Mouse (Mus musculus): ENCODE results near the gene Podxl2. TPM values are rescaled to one million over a fixed set of nuclear protein-coding genes. Genes with fewer than 3 reads are reported as not detected.
A peak's percentile ranks its signal among the peaks of the same experiment; 100 is the strongest.

The Podxl2 gene
- polyA plus RNA-seq, 1 experiment from 2014 or later, result 129 TPM

DNA sequence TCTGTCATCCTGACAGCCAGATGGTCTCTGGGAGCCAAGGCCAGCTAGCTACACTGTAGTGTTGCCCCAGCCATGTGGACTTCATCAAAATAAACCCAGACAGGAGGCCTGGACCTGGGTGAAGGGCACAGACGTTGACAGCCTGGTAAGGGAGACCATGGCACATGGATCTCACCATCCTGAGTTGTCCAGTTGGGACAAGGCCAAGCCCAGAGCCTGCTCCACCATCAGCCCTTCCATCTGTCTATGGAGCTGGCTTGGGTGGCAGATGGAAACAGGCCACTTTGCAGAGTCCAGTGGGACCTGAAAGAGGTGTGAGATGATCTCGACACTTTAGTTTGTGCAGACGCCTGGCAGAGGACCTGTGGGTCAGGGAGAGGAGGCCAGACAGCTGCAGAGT, 74.1 kb downstream of the Podxl2 start:
- no peaks in the 10 kb centered on the region for H3K27me3 ChIP-seq (ENCODE audit: control insufficient read depth, insufficient read depth, low read length)
- H3K4me1 ChIP-seq (ENCODE audit: control insufficient read depth, insufficient read depth, low read length), result no peaks in the 10 kb centered on the region
- H3K36me3 ChIP-seq (ENCODE audit: control insufficient read depth, insufficient read depth, low read length), result no peaks in the 10 kb centered on the region
- no peak overlapping the region for H3K4me2 ChIP-seq (ENCODE audit: low read depth)
- no peak overlapping the region for H3K9ac ChIP-seq (ENCODE audit: low read length)
- no peak overlapping the region for H3K27ac ChIP-seq (ENCODE audit: low read depth, low read length)
- 52% methylated on average over 3 of the region's 3 CpGs for WGBS
- no peak for ATAC-seq (ENCODE audit: insufficient read depth, low FRiP score, low TSS enrichment)
- DNase-seq (ENCODE audit: low spot score), result no peak
- H3K4me3 ChIP-seq (ENCODE audit: low read depth, low read length), result no peak overlapping the region
- no peaks in the 10 kb centered on the region for H3K9me3 ChIP-seq (ENCODE audit: control insufficient read depth, low read length)

DNA sequence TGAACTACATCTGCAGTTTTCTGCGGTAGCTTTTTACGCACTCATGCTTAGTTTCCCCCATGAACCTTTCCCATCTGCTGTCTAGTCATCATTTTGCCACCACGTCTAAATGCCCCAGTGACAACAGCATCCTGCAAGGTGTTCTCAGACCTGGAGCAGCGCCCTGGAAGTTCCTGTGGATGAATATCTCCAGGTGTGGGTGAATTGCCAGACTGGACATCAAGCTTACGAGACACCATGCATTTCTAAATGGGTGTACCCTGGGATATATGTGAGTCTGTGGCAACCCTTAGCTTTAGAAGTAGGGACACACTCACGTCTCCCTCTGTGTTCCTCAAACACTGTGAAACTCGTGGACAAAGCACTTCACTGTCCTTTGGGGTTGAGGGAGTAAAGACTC, 74.7 kb downstream of the Podxl2 start:
- Histone ChIP-seq H3K9ac (ENCODE audit: low read length) (no peak overlapping the region), H3K36me3 (ENCODE audit: control insufficient read depth, insufficient read depth, low read length) (no peaks in the 10 kb centered on the region), H3K4me3 (ENCODE audit: low read depth, low read length) (no peak overlapping the region), H3K4me2 (ENCODE audit: low read depth) (no peak overlapping the region), H3K9me3 (ENCODE audit: control insufficient read depth, low read length) (no peaks in the 10 kb centered on the region), H3K27me3 (ENCODE audit: control insufficient read depth, insufficient read depth, low read length) (no peaks in the 10 kb centered on the region), H3K4me1 (ENCODE audit: control insufficient read depth, insufficient read depth, low read length) (no peaks in the 10 kb centered on the region), H3K27ac (ENCODE audit: low read depth, low read length) (no peak overlapping the region)
- DNase-seq (ENCODE audit: low spot score) (no peak), ATAC-seq (ENCODE audit: insufficient read depth, low FRiP score, low TSS enrichment) (no peak)
- 84% methylated on average over 7 of the region's 7 CpGs for WGBS

DNA sequence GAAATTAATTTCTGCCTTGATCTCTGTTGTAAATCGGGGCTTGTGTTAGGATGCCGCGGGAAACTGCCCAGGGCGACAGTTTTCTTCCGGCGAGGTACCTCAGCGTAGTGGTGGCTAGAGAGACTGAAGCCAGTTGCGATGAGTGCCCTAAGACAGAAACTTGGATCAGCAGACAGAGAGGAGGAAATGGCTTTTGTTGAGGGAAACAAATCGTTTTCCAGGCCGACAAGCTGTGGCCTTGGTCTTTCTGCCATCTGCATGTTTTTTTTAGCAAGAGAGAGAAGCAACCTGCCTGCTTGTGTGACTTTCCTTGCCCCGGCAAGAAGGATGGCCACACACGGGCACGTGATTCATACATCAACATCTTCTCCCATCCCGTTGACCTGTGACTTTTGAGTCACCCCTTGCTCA, 80.3 kb downstream of the Podxl2 start:
- no peaks in the 10 kb centered on the region for H3K36me3 ChIP-seq (ENCODE audit: control insufficient read depth, insufficient read depth, low read length)
- no peak for DNase-seq (ENCODE audit: low spot score)
- no peak overlapping the region for H3K4me3 ChIP-seq (ENCODE audit: low read depth, low read length)
- 72% methylated on average over 14 of the region's 14 CpGs for WGBS
- no peaks in the 10 kb centered on the region for H3K27me3 ChIP-seq (ENCODE audit: control insufficient read depth, insufficient read depth, low read length)
- no peak overlapping the region for H3K4me2 ChIP-seq (ENCODE audit: low read depth)
- no peak overlapping the region for H3K9ac ChIP-seq (ENCODE audit: low read length)
- no peak for ATAC-seq (ENCODE audit: insufficient read depth, low FRiP score, low TSS enrichment)
- H3K9me3 ChIP-seq (ENCODE audit: control insufficient read depth, low read length), result no peaks in the 10 kb centered on the region
- no peak overlapping the region for H3K27ac ChIP-seq (ENCODE audit: low read depth, low read length)
- H3K4me1 ChIP-seq (ENCODE audit: control insufficient read depth, insufficient read depth, low read length), result peaks cover 8% of the 10 kb centered on the region; the same call in 1 of the 2 replicates

DNA sequence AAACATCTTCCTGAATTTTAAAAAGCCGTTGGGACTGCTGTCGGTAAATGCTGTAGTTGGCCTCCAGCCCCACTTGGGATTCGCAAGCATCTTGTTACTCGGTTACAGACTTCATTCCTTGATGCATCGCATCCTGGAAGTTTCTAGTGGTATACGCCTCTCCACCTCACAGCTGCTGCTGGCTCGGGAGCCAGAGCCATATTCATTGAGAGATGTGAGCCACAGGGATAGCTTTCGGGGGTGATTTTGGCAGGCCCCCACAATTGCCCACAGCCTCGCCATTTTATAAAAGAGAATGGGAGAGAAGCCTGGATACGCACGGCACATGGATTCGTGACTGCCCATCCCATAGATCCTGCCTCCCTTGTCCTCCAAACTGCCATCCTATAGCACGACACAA, 81.0 kb downstream of the Podxl2 start:
- WGBS, result 85% methylated on average over 13 of the region's 13 CpGs
- Histone ChIP-seq H3K4me3 (ENCODE audit: low read depth, low read length) (no peak overlapping the region), H3K9me3 (ENCODE audit: control insufficient read depth, low read length) (no peaks in the 10 kb centered on the region), H3K9ac (ENCODE audit: low read length) (no peak overlapping the region), H3K4me2 (ENCODE audit: low read depth) (no peak overlapping the region), H3K27ac (ENCODE audit: low read depth, low read length) (no peak overlapping the region), H3K36me3 (ENCODE audit: control insufficient read depth, insufficient read depth, low read length) (no peaks in the 10 kb centered on the region), H3K4me1 (ENCODE audit: control insufficient read depth, insufficient read depth, low read length) (peaks cover 8% of the 10 kb centered on the region; the same call in 1 of the 2 replicates), H3K27me3 (ENCODE audit: control insufficient read depth, insufficient read depth, low read length) (no peaks in the 10 kb centered on the region)
- no peak for ATAC-seq (ENCODE audit: insufficient read depth, low FRiP score, low TSS enrichment)
- DNase-seq (ENCODE audit: low spot score), result no peak

DNA sequence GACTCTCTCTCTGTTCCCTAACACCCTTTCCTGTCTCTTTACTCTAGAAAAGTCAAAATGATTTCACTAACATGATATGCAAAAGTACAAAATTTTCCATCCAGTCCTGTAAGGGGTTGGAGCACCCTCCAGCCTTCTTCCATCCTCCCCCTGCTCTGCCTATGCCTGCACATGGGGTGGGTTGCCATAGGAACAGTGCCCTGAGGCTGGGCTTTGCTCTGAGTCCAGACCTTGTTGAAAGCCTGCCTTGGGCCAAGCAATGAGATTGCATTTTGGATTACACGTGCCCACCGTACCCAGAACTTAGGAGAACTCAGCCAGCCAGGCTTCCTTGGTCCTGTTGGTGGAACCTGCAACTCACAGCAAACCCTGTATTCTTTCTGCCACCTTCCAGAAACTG, 81.6 kb downstream of the Podxl2 start:
- peaks cover 10% of the 10 kb centered on the region; the same call in 1 of the 2 replicates for H3K4me1 ChIP-seq (ENCODE audit: control insufficient read depth, insufficient read depth, low read length)
- no peak for ATAC-seq (ENCODE audit: insufficient read depth, low FRiP score, low TSS enrichment)

More for the DNA sequence above, 81.6 kb downstream of the Podxl2 start:
- no peak overlapping the region for H3K27ac ChIP-seq (ENCODE audit: low read depth, low read length)
- no peaks in the 10 kb centered on the region for H3K27me3 ChIP-seq (ENCODE audit: control insufficient read depth, insufficient read depth, low read length)
- no peaks in the 10 kb centered on the region for H3K36me3 ChIP-seq (ENCODE audit: control insufficient read depth, insufficient read depth, low read length)
- DNase-seq (ENCODE audit: low spot score), result peak; percentile 46
- no peak overlapping the region for H3K4me2 ChIP-seq (ENCODE audit: low read depth)
- H3K9ac ChIP-seq (ENCODE audit: low read length), result no peak overlapping the region
- H3K9me3 ChIP-seq (ENCODE audit: control insufficient read depth, low read length), result no peaks in the 10 kb centered on the region
- no peak overlapping the region for H3K4me3 ChIP-seq (ENCODE audit: low read depth, low read length)
- WGBS, result 75% methylated on average over 2 of the region's 2 CpGs

Other genes with a start within 250 kb of the Podxl2 start
- not detected in 2 replicates for gene Kbtbd12, start 237.1 kb downstream of the Podxl2 start, polyA plus RNA-seq (2014; fragmentation: Nextera tagmentation; extraction: Ambion mirVana)
- 8.5 and 8.6 TPM in 2 replicates for gene Mgll, start 150.6 kb downstream of the Podxl2 start, polyA plus RNA-seq (2014; fragmentation: Nextera tagmentation; extraction: Ambion mirVana)
- 22.9 and 28.4 TPM in 2 replicates for gene Abtb1, start 33.1 kb downstream of the Podxl2 start, polyA plus RNA-seq (2014; fragmentation: Nextera tagmentation; extraction: Ambion mirVana)
- 194 and 219 TPM in 2 replicates for gene Mcm2, start 23.7 kb upstream of the Podxl2 start, polyA plus RNA-seq (2014; fragmentation: Nextera tagmentation; extraction: Ambion mirVana)
- 44.8 and 48.8 TPM in 2 replicates for gene Tpra1, start 27.2 kb upstream of the Podxl2 start, polyA plus RNA-seq (2014; fragmentation: Nextera tagmentation; extraction: Ambion mirVana)